Mouse (Mus musculus) ZHBTc4 (cell line): ENCODE results near the gene Qtrt2.

Source experiments
- DNase-seq: peaks from one replicate; pipeline ENCODE4 v3.0.0-alpha.2; 2011; ENCODE audit warnings: low read depth, low spot score

Qtrt2 gene

DNA sequence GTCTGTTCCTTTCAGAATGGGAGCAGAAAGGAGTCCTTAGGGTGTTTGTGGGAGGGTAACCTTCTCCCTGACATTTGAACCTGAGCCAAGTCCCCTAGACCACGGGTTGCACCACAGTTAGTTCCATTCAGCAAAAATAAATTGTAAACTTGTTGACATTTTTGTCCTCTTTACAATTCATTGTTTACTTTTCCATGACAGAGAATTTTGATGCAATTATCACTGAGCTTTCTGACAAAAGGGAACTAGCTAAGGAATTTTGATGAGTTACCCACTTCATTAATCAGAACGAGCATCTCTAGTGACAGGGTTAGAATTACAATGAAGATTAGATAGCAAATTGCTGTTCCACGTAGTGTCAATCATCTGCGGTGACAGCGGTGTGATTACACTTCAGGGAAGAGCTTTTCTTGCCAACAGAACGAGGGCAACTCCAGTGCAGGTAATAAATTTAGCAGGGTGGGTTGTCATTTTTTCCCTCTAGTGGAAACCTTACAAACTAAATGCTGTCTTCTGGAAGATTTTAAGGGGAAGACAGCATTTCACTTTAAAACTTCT lies 1.5 kb downstream of the Qtrt2 start:
- no peak for DNase-seq

DNA sequence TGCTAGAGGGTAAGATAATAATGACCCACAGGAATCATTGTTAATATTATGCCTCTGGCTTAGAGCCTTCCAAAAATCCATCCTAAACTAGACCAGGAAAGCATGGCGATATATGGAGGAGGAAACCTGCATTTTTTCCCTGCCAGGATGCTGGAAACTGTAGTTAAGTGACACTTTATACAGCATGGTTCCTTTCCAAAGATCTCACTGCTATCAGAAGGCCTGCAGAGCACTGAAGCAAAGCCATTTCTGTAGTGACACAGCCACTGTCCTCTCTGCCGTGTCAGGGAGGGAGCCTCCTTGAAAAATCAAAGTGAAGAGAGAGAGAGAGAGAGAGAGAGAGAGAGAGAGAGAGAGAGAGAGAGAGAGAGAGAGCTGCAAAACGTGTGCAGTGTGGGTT lies 4.0 kb downstream of the Qtrt2 start:
- DNase-seq: no peak

DNA sequence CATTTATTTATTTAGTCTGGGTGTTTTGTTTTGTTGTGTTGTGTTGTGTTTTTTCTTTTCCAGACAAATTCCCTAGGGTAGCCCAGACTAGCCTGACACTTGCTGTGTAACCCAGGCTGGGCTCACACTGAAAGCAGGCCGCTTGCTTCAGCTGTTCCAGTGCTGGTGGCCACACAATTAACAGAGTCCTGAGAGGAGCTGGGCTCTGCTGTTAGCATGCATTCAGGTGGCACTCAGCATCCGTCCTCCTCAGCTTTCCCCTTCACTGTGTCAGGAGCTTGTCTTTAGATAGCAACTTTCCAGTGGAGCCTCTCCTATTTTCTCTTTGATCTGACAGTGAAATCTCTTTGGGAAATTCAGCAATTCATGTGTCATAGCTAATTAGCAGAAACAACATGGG lies 4.6 kb downstream of the Qtrt2 start:
- no peak for DNase-seq

DNA sequence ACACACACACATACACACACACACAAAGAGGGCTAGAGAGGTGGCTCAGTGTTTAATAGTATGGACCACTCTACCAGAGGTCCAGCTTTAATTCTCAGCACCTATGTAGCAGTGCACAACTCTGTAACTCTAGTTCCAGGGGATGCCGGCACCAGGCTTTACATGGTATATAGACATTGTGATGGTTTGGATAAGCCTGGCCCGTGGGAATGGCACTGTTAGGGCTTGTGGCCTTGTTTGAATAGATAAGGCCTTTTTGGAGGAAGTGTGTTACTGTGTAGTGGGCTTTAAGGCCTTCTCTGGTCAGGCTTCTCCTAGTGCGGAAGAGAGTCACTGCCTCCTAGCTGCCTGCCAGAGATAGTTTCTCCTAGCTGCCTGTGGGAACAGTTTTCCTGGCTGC lies 7.7 kb downstream of the Qtrt2 start:
- no peak for DNase-seq

DNA sequence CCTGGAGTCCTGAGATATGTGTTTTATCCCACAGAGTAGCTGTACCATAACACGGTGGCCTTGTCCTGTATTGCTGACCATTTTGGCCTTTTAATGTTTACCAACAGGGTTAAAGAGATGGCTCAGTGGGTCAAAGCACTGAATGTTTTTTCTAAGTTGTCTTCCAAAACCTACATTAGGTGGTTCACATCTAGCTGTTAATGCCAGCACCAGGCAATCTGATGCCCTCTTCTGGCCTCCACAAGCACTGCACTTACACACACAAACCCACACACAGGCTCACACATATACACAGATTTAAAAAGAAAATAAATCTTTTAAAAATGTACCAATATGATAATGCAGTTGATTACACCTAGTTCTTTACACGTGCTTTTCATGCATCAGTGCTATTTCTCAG lies 17.7 kb downstream of the Qtrt2 start:
- peak; percentile 60 for DNase-seq

DNA sequence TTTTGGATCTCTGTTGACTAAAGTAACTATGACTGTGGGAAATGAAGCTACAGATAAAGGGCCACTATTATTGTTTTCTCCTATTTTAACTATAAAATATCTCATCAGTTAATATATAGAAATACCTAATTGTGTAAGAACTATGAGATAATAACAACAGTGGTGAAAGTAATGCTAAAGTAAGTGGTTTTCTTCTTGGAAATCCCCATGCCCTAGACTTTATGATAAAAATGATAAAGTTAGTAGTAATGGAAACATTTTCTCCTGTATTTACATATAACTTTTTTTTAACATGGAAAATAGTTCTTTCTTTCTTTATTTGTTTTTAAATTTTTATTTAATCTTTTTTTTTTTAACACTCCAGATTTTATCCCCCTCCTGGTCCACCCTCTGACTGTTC lies 26.0 kb downstream of the Qtrt2 start:
- DNase-seq: no peak

DNA sequence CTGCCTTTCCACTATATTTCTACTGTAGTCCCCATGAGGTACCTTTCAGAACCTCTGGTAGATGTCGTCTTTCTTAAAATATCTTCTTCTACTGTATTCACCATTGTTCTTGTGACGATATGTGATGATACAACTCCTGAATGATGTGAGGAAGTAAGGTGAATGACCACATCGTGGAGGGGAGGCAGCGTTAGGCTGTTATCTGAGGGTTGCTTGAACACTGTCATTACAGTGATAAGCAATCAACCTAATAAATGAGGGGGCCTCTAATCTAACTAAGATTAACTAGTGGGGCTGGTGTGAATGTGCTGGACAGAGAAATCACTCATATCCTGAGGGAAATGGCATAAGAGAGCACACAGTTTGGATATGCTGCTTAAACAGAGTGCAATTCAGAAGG lies 26.5 kb downstream of the Qtrt2 start:
- DNase-seq: no peak

DNA sequence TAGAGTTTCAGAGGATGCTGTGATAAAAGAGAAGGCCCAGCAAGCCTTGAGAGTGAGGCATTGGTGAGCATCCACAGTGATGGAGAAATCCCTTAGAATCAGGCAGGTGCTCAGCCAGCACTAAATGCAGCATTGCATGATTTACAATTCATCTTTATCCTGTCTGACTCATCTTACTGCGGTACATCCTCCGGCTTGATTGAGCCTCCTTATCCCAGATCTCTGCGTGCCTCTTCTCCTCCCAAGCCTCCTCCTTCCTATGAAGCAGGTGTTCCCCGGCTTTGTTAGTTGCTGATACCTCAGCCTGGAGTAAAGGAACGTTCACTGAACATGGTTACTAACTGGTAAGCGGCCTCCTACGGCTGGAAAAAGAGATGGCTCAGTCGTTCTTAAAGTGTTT lies 32.1 kb downstream of the Qtrt2 start:
- no peak for DNase-seq

DNA sequence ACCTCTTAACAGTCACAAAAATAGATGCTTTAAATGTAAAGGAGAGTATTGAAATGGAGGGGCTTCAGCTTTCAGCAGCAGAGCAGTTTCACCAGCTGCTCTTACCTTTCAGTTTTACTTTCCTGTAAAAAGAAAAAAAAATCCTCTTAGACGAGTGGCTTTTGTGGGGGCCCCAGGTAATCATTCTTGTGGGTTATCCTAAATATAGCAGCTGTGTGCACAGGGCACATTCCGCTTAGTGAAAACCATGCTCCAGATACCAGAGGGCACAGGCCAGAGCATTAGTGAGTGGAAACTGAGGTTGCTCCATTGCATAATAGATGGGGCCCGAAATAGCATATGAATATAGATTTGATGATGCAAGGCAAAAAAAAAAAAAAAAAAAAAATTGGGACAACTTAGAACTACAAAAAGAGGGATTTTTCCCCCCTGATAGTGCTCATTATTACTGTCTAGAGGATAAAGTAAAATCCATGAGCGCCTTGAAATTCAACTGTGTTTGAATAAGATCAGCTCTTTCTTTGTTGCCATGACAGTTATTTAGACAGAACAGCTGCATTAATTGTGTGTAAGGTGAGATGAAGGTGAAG lies 35.8 kb downstream of the Qtrt2 start:
- DNase-seq: no peak

DNA sequence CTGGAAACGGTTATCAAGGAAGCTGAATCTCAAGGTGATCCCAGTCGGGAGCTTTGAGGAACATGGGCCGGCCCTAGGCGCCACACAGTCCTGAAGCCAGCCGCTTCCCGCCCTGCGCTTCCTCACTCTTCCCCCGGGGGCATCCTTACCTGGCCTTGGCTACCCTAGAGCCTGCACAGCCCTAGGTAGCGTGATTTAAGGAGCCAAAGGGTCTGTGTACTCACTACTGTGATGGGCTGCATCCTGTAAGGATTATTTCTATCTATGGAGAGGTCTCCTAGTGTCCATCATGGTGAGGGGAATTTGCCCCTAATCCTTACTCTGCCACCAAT lies 36.6 kb downstream of the Qtrt2 start:
- DNase-seq: no peak

DNA sequence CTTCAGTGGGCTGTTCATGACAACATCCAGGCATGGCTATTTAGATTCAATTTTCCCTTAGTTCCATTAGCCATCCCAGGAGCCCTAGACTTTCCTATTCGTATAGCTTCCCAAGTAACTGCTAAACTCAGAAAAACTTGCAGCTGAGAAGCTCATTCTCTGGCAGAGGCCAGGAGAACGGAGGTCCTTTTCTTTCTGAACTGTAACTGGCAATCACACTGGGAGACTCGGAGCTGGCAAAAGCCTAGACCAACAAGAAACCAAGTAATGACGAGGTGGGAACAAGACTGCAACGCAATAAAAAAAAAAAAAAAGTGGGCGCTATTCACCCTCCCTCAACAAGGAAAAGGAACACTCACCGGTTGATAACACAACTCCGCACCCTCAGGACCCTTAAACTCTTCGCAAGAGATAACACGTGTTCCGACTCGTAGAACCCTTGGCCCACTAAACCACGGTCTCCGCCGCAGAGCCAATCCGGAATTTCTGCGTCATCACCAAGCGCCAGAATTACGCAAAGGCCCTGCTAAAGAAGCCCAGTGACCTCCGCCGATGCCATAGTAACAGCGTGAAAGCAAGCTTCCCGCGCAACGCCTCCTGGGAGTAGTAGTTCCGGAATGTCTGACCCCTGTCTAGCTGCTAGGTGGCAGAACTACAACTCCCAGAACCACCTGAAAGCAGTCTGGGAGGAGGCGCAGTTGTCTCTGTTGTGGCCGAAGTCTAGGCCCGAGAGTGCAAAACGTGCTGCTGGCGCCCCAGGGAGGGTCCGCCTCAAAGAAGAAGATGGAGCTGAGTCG lies 37.2 kb downstream of the Qtrt2 start, which contains the start of gene Ccdc191:
Ccdc191 (plus strand) TSS at position 593 of the 797 bp plus-strand sequence.
- peak; percentile 100 for DNase-seq

DNA sequence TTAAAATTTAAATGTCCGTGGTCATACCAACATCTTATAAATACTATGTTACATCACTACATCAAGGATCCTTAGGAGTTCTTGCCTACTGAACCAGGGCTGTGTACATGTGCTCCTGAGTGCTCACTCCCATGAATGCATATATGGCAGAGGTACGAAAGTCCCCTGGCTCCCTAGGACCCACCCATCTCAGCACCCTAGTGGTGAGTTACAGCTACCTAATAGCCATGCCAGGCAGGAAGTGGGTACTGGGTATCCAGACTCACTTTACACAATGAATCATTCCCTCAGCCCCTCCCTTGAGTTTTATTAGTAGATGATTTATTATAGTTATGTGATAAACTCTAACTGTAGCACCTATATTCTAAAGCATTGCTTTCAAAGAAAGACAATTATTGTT lies 44.3 kb downstream of the Qtrt2 start:
- DNase-seq: no peak

DNA sequence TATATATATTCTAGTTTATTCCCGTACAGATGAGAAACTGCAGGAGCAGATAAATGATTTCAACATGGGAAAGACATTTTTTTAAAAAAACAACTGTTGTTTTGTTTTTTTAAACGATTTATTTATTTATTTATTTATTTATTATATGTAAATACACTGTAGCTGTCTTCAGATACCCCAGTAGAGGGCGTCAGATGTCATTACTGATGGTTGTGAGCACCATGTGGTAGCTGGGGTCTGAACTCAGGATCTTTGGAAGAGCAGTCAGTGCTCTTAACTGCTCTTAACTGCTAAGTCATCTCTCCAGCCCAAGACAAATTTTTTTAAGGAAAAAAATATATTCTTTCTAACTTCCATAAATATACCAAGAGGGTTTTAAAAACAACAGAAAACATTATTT lies 45.0 kb downstream of the Qtrt2 start:
- DNase-seq: peak; percentile 66

DNA sequence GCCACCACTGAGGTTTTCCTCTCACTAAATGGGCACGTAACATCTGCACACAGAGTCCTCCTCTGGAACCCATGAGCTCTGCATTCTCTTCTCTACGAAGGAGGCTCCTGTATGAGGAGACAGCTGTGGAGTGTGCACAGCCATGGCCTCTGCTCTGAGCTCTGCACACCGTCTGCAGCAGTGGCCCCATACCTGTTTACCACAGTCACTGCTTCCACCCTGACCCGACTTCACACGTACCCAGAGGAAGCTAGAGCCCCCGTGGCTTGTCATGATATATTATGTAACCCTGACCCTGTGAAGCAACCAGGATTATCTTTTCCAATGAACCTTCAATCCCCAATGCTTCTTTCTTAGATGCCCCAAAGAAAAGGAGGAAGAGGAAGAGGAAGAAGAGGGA lies 46.8 kb downstream of the Qtrt2 start:
- no peak for DNase-seq

DNA sequence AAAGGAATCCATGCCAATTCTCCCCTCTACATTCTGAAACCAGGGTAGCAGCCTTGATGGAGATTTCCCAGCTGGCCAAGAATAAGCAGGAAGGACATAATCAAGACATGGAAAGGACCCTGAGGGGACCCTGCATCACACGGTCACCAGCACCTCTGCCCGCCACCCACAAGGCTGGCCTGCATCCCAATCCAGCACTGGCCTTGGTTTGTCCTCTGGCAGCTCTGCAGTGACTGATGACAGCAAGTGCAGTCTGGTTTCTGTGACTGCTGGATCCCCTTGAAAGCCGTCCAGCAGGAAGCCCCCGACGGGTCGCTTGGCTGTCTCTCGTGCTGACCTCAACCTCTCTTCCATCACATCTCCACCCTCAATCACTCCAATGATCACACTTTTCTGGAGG lies 55.2 kb downstream of the Qtrt2 start:
- DNase-seq: no peak

DNA sequence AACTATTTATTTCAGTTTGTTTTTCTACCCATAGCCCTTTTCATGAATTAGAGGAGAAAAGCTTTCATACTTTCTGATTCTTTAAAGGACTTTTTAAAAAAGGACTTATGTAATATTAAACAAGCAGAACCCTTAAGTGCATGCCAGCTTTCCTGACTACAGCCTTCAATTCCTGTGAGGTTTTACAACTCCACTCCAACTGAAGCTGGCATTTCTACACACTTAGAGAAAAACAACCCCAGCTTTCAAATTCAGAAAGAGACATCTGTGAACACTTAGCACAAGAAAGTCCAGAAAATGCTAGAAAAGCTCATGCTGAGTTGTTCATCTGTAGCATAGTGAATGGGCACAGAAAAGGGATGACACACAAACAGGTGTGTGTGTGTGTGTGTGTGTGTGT lies 56.8 kb downstream of the Qtrt2 start:
- DNase-seq: no peak

DNA sequence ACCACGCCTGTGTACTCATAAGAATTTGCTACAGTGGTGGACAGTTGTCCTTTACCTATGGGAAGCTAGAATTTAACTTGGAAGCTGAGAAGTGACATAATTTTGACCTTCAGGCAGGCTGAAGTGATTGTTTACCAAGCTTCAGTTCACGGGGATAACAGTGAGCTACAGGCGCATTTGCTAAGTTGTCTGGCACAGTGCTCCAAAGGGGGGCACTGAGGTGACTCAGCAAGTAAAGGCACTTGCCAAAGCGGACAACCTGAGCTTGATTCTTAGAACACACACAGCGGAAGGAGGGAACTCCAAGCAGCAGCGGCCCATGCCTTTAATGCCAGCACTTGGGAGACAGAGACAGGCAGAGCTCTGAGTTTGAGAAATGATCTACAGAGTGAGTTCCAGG lies 66.0 kb downstream of the Qtrt2 start:
- peak; percentile 31 for DNase-seq

DNA sequence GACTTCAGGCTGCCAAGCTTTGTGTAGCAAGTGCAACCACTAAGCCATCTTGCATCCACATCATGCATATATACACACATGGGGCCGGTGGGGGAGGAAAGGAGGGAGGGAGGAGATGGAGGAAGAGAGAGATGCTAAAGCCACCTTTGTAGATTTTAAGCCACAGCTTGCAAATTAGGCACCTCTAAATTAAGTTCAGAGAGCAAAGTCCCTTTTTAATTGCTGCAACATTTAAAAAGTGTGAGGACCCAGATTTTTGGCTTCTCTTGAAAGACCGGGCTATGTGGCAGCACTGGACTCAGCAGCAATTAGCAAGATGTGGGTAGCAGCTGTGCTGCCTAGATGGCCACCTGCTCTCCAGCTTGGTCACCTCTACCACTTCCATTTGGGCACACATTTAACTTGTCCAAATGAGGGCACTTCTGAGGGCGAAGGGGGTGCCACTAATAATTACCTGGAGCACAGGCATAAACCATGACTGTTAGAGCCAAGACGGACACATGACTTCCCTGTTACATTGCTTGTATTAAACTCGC lies 67.6 kb downstream of the Qtrt2 start:
- no peak for DNase-seq

DNA sequence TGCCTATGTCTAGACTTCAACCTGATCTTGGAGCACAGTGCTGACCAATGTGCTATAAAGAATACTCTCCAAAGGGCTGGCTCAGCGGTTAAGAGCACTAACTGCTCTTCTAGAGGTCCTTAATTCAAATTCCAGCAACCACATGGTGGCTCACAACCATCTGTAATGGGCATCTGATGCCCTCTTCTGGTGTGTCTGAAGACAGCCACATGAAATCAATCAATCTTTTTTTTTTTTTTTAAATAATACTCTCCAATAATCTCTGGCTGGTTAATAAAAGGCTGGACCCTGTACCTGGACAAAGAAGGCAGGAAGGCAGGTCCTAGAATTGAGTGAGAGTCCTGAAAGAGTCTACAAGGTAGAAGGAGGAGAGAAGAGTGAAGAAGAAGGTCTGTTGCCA lies 76.8 kb downstream of the Qtrt2 start:
- no peak for DNase-seq

DNA sequence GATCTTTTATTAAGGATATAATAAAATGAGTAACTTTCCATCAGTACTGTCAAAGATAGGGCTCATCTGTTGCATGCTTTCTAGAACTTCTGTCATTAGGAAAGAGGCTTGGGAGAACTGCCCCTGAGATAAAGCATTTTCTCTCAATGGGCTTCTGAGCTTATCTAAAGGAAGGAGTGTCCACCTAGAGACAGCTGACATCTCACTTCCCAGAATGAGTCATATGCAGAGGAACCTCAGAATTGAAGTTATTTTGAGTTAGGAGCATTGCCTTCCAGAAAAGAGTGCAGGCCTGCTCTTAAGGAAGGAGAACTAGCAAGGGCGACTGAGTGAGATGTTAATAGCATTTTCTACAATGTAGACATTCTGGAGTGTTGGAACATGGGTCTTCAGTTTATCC lies 85.4 kb downstream of the Qtrt2 start:
- DNase-seq: no peak

DNA sequence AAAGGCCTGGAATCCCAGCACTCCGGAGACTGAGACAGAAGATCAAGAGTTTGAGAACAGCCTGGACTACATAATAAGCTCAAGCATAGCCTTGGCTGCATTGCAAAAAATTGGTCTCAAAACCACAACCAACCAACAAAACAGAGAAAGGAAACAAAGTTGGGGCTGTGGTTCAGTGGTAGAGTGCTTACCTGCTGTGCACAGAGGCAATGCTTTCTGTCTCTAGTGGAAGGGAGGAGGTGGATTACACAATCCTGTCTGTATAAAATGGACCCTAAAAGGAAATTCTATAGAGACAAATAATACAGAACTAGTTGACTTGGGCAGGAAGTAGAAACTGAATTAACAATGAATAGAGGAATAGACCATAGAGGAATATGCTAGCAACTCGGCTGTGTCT lies 94.7 kb downstream of the Qtrt2 start:
- DNase-seq: no peak

DNA sequence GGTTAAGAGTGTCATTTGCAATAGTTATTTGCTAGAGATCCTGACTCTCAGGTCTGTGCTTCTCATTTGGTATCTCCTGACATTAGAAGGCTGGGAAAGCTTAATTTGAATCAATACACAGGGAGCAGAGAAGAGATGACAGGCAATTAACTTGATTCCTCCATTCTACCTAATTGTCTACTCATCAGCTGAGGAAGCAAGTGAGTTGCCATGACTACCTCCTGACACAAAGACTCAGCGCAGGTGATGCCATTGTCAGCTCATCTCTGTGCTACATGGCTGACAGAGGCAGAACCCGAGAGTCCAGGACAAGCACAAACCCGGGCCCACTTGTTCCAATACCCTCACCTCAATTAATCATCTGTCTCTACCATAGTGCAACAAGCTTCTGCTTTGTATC lies 99.1 kb downstream of the Qtrt2 start:
- DNase-seq: no peak

DNA sequence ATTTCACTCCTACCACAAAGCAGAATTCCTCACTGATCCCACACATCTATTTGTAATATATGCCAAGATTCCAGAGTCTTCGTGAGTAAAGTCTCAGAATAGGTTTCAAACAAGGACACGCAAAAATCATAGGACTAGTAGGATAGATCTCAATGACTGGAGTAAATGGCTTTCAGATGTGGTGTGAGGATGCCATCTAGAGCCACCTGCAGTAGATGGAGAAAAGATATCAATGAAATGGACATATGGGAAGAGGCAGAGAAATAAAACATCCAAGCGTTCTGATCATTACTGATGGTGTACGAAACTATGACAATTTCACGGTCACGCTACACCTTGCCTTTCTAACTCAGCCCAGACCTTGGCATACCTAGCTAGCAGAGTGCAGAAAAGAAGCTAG lies 108.2 kb downstream of the Qtrt2 start:
- DNase-seq: no peak
